Mouse (Mus musculus) brain, embryonic 14.5 days (tissue): ENCODE measurements around the gene G0s2.

Experiments used
- CTCF ChIP-seq: fragments of 200-500 bp; IDR thresholded peaks from 2 replicates; pipeline ENCODE4 v1.5.1; 2012; ENCODE audit warnings: inconsistent platforms, mild to moderate bottlenecking, moderate library complexity, borderline replicate concordance; ENCODE audit not compliant: insufficient read depth, insufficient read length; ENCODE audit errors: extremely low read depth
- POLR2A ChIP-seq: fragments of 200-500 bp; IDR thresholded peaks from 2 replicates; pipeline ENCODE4 v1.6.1; 2012; ENCODE audit warnings: mild to moderate bottlenecking, inconsistent platforms, borderline replicate concordance; ENCODE audit not compliant: poor library complexity, insufficient read depth, insufficient read length, severe bottlenecking; ENCODE audit errors: extremely low read depth

DNA sequence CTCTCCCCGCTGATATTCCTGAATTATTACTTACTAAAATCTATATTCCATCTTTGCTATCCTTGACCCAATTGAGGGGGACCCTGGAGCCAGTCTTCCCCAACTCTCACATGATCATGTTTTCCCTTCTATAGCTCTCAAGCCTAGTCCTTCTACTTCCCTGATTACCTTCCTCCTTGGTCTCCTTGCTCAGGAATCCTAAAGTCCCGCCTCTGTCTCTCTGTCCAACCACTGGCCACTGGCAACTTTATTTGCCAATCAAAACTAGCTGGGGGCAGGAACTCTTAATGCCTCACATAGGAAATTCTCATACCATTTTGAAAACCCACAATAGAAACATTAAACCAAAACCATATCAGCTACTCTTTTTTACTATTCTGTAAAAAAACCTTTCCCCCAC is 8.3 kb upstream of the G0s2 start:
- TF ChIP-seq CTCF: no peak
- TF ChIP-seq POLR2A: no peak
